Mouse (Mus musculus) WW6 (cell line): ENCODE measurements around the gene Sp7.
"Not testable (repeated sequence)": the region's sequence is repeated elsewhere in the genome, so short reads cannot be mapped to it uniquely, and the experiment has no call there.

Experiments used
- DNase-seq: peaks from one replicate; pipeline ENCODE4 v3.0.0-alpha.2; 2013; ENCODE audit warnings: low read depth, low spot score

Sp7 gene

DNA sequence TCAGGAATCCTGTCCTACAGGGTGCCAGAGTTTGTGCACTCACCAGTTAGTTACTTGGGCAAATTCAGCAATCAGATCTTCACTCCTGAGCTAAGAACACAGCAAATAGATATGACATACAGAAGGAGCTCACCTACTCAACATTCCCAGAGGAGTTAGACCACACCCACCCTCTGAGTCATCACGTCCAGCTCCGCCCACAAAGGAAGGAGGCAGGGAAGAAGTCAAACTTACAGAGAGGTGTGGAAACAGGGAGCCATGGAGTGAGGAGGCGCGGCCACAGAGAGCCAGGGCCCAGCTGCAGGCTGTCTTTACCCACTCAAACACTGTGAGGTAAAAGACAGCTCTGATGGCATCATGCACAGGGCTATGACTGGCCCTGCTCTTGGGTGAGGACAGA, 20.5 kb downstream of the Sp7 start:
- no peak for DNase-seq

DNA sequence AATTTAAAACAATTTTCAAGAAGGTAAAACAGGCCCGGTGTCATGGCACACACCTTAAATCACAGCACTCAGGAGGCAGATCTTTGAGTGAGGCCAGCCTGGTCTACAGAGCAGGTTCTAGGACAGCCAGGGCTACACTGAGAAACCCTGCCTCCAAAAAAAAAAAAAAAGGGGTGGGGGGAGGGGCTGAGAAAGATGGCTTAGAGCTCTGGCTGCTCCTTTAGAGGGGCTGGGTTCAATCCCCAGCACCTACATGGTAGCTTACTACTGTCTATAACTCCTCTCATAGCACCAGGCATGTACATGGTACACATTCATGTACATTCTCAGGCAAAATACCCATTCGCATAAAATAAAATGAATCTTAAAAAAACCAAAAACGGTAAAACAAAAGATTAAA, 22.5 kb downstream of the Sp7 start:
- no peak for DNase-seq

- DNase-seq = no peak
Observed at GRCm38 (mm10) chr15:102341580-102341979, 25.4 kb downstream of the Sp7 start.

- no peak for DNase-seq
Observed at GRCm38 (mm10) chr15:102339612-102340011, 27.4 kb downstream of the Sp7 start.

DNA sequence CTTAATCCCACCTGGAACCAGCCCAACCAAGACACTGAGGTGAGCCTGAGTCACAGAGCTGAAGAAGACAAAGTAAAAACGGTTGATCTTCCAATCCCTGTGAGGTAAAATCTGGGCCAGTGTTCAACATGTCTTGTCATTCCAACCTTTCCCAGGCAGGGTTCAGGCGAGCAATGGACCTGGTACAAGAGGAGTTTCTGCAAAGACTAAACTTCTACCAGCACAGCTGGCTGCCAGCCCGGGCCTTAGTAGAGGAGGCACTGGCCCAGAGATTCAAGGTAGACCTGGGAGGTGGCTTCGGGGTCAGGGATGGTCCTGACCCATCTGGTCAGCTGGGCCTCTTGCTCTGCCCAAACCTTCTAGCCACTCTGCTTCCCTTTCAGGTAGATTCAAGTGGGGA, 30.0 kb downstream of the Sp7 start:
- no peak for DNase-seq

DNA sequence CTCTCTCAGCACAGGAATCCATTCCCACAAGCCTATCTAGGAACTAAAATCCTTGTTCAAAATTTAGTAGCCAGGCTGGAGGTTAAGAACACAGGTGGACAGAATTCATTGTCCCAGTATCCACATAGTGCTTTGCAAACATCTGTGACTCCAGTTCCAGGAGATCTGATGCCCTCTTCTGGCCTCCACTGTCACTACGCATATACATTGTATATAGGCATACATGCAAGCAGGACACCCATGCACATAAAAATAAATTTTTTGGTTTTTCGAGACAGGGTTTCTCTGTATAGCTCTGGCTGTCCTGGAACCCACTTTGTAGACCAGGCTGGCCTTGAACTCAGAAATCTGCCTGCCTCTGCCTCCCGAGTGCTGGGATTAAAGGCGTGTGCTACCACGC, 31.1 kb downstream of the Sp7 start:
- DNase-seq = not testable (repeated sequence)

GRCm38 (mm10) chr15:102335254-102335653, 31.7 kb downstream of the Sp7 start:
- no peak for DNase-seq

DNA sequence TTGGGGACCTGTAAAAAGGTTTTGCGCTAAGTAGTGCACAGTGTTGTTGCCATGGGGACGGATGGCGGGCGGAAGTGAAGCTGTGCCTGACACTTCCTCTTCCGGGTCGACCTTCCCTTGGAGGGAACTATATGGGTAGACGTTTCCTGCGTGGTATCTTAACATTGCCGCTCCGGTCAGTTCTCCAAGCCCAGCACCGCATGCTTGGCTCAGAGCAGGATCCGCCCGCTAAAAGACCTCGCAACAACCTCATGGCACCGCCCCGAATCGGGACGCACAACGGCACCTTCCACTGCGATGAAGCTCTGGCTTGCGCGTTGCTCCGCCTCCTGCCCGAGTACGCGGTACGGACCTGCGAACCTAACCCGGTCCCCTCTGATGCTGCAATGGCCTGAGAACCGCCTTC, 35.4 kb downstream of the Sp7 start, which contains the start of gene Myg1:
TSS of gene Myg1 (plus strand) at position 100 of the 406 bp plus-strand sequence.
- DNase-seq = peak; percentile 68

GRCm38 (mm10) chr15:102326892-102327291, 40.1 kb downstream of the Sp7 start:
- no peak for DNase-seq

DNA sequence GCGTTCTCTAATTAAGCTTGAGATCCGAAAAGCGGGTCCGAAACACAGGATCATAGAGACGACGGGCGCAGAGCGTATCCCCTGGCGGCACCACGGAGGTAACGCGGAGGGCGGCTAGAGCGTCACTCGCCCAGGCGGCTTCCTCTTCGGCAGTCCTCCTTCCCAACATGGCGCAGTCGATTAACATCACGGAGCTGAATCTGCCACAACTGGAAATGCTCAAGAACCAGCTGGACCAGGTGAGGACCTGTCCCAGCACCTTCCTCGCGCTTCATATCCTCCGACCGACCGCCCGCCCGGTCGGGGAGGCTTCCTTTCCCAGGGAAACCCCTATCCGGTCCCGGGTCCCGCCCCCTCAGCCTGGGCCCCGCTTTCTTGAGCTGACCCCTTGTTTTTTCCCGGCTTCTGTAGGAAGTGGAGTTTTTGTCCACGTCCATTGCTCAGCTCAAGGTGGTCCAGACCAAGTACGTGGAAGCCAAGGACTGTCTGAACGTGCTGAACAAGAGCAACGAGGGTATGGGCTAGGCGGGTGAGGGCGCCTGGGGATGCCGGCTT, 40.9 kb downstream of the Sp7 start, which contains the start of gene Pfdn5:
TSS of gene Pfdn5 (plus strand) at position 95 of the 555 bp plus-strand sequence.
- DNase-seq = no peak

DNA sequence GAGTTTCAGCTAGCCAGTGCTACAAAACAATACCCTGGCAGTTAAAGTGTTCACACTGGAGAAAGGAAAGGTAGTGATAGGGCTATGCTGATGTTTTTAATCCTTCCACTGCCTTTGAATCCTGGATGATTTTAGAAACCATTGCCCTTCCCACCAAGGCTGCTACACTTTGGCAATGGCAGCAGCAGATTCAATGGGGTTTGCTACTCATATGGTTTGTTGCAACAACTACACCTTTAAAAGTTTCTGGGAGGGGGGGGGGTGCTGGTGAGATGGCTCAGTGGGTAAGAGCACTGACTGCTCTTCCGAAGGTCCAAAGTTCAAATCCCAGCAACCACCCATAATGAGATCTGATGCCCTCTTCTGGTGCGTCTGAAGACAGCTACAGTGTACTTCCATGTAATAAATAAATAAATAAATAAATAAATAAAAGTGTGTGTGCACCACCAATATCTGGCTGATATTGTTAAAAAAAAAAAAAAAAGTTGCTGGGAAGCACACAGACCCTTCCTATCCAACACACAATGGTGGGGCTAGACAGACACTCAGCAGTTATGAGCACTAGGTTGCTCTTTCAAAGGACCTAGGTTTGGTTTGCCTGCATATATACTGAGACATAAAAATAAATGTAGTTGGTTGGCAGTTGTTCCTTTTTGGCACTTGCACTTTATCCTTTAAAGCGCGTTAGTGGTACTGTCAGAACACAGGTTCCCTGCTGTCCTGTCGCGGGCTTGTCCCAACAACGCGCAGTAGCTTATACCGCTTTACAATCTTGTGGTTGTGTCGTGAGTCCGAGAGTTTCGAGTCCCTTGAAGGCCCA, 42.1 kb downstream of the Sp7 start:
- no peak for DNase-seq

DNA sequence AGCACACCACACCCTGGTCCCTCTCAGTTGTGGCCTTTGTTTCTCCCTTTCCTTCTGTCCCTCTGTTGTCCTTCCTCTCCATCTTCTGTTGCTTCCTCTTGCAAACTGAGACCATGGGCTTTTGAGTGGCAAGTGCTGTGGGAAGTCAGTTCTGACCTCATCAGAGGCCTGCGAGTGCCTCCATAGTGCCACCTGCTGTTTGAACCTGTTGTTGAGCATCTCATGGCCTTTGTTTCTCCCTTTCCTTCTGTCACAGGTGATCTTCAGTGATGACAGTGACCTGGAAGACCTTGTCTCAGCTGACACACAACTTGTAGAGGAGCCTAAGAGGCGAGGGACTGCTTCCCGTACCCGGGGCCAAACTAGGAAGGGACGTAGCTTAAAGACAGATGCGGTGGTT, 50.7 kb downstream of the Sp7 start:
- no peak for DNase-seq

GRCm38 (mm10) chr15:102315292-102315691, 51.7 kb downstream of the Sp7 start:
- no peak for DNase-seq

DNA sequence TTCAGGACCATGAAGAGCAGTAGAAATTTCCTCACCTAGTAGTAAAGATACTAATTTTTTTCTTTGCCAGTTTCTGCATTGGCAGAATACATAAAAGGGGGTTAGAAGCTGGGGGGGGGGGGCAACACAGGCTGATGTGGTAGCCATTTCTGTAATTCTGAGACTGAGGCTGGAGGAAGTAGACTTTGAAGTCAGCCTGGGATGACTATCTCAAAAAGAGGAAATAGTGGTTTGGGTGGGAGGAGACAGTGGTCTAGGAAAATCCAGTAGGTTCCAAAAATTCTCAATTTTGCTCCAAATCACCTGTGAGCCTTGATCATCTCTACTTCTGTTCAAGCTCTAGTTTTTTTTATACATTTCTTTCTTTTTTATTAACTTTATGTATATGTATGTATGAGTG, 55.5 kb downstream of the Sp7 start:
- no peak for DNase-seq

- DNase-seq = no peak
Observed at GRCm38 (mm10) chr15:102310074-102310845, 56.7 kb downstream of the Sp7 start.

- no peak for DNase-seq
Observed at GRCm38 (mm10) chr15:102308717-102309116, 58.3 kb downstream of the Sp7 start.
